Mouse (Mus musculus): ENCODE measurements around the gene Hectd1.

Gene Hectd1

DNA sequence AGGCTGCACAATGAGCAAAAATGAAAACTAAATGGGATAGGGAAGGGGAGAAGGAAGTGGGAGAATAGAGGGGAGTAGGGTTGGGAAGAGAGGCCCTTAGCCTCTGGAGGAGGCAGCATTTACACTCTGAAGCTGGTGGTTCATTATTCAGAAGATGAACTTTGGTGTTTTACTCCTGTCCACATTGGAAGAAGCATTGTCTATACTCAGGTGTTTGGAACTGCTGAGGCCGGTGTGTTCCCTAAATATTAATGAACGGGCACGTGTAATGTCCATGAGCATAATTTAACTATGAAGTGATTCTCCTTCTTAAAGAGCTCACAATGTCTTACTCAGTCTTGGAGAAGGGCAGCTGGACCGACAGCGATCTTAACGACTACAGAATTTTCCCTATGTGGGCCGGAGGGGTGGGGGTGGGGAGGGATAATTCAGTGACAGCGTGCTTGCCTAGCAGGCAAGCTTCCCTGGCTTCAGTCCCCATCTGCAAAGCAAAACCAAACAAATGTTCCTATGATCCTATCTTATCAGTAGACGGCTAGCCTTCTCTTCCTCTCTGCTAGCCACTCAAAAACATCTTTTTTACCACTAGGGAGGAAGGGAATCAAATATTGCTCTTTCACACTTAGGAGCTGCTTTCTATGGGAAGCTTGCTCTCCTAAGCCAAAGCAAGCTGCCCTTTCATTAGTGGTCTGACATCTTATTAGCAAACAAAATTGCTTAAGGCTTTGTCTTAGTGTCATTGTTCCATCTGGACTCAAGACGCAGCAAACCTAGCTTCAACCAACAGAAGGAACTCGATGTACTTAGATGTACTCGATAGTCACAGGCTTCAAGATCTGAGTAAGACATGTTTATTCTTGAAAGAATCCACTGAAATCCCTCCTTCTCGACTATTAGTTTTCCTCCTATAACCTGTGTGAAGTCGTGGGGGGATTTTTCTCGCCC, 14.5 kb upstream of the Hectd1 start:
- peak; percentile 39 for DNase-seq (ENCODE audit: low spot score)

GRCm38 (mm10) chr12:51842081-51842864, 12.9 kb upstream of the Hectd1 start:
- DNase-seq (ENCODE audit: low spot score): no peak

DNA sequence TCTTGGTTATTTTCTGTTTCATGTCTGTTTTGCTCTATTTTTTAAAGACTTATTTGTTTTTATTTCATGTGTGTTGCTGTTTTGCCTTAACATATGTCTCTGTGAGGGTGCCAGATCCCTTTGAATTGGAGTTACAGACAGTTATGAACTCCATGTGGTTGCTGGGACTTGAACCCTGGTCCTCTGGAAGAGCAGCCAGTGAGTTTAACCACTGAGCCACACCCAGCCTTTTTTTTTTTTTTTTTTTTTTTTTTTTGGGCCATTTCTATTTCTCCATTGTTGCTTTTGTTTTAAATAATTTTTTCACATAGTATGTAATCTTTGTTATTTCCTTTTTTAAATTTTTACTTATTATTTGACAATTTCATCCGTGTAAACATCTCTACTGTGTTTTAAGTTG, 10.5 kb upstream of the Hectd1 start:
- DNase-seq (ENCODE audit: low spot score): no peak

GRCm38 (mm10) chr12:51835219-51835618, 5.9 kb upstream of the Hectd1 start:
- no peak for DNase-seq (ENCODE audit: low spot score)

GRCm38 (mm10) chr12:51831931-51832330, 2.6 kb upstream of the Hectd1 start:
- DNase-seq (ENCODE audit: low spot score): no peak

DNA sequence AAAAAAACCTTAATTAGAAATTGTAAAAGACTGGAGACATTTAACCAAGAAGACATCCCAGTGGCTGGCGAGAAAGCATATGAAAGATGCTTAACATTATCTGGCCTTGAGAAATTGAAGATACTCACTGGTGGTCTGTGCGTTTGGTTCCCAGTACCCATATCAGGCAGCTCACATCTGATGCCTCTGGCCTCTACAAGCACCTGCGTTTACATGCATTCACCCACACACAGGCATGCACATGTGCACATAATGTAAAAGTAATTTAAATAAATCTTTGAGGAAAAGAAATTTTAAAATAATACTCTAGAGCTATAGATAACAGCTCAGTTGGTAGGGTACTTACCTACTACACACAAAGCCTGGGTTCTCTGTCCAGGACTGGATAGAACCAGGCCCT, 2.0 kb upstream of the Hectd1 start:
- DNase-seq (ENCODE audit: low spot score): no peak

DNA sequence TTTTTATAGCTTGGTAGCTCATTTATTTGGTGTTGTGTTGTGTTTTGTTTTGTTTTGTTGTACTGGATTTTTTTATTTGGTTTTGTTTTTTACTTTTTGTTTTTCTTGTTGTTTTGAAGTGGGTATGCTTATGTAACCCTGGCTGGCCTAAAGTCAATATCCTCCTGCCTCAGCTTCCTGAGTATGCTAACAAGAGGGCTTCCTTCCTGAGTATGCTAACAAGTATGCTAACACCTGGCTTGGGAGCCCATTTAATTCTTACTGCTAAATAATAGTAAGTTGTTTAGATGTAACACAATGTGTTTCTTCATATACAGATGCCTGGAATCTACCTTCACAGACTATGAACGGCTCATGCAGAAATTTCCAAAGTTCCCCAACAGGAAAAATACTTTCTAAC, 1.3 kb upstream of the Hectd1 start:
- no peak for DNase-seq (ENCODE audit: low spot score)

GRCm38 (mm10) chr12:51830077-51830402, 704 bp upstream of the Hectd1 start:
- DNase-seq (ENCODE audit: low spot score): no peak

GRCm38 (mm10) chr12:51828716-51829289, 533 bp downstream of the Hectd1 start:
- DNase-seq (ENCODE audit: low spot score): peak; percentile 56

DNA sequence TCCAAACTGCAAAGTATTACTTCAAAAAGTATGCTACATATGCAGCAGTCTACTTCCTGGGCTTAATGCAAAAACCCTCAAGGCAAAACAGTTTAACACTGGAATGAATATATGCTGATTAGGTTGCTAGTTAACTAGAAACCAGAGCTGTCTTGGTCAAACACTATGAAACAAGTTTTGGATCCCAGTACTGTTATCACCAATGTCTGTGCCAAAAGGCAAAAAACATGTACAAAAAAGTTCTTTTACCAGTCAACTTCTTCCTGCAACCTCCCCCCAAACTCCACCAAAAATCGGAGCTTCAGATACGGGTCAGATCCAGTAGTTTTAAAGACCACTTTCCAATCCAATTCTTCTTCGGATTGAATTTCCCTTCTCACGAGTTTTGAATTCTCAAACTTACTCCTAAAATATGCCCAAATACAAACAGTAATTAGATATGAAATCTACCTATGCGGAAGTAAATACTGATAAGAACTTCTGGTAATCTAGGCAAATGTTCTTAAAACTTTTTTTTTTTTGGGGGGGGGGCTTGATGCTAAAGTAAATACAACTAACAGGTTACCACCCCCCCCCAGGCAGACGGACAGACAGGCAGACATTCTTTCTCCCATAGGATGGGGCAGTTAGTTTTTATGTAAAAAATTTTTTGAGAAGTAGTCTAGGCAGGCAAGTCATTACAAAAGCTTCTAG, 1.2 kb downstream of the Hectd1 start:
- no peak for DNase-seq (ENCODE audit: low spot score)

DNA sequence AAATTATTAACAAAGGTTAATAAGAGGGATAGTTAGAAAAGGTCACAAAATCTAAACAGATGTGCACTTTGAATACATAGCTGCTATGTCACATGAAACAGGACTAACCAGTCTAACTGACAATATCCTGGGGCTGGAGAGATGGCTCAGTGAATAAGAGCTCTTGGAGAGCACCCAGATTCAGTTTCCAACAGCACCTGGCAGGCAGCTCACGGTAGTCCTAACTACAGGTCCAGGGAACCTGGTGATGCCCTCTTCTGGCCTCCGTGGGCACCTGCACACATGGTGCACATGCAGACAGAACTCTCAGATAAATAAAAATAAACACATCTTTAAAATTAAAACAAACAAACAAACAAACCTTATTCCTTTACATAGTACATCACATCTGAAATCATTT, 4.0 kb downstream of the Hectd1 start:
- no peak for DNase-seq (ENCODE audit: low spot score)

GRCm38 (mm10) chr12:51823311-51823710, 6.0 kb downstream of the Hectd1 start:
- no peak for DNase-seq (ENCODE audit: low spot score)

GRCm38 (mm10) chr12:51822861-51823260, 6.5 kb downstream of the Hectd1 start:
- DNase-seq (ENCODE audit: low spot score): no peak

DNA sequence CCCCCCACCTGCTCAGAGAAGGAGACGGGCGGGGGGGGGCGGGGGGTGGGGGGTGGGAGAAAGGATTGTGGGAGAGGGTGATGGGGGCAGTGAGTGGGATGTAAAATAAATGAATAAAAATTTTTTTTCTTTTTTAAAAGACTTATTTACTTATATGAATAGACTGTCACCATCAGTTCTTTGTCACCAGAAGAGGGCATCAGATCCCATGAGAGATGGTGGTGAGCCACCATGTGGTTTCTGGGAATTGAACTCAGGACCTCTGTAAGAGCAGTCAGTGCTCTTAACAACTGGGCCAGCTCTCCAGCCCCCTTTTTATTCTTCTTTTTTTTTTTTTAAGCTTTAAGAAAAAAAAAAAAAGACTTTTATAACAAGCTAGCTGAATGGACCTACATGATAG, 7.1 kb downstream of the Hectd1 start:
- DNase-seq (ENCODE audit: low spot score): no peak

- DNase-seq (ENCODE audit: low spot score): peak; percentile 29
These were observed 8.1 kb downstream of the Hectd1 start for GRCm38 (mm10) chr12:51821256-51821655.

DNA sequence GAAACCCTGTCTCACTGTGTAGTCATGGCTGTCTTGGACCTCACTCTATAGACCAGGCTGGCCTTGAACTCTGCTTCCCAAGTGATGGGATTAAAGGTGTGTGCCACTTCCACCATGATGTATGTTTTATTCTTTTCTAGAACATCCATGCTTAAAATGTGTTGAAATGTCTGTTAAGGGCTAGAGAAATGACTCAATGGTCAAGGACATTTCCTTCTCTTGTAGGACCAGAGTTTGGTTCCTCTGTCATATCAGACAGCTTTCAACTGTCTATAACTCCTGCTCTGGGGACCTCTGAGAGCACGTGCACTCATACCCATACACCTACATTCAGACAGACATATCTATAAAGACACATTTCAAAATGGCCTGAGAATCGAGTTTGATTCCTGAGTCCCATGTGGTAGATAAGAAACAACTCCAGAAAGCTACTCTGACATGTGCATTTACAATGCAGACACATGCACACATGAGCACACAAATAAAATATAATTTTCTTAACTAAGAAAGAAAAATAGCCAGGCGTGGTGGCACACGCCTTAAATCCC, 9.3 kb downstream of the Hectd1 start:
- no peak for DNase-seq (ENCODE audit: low spot score)

DNA sequence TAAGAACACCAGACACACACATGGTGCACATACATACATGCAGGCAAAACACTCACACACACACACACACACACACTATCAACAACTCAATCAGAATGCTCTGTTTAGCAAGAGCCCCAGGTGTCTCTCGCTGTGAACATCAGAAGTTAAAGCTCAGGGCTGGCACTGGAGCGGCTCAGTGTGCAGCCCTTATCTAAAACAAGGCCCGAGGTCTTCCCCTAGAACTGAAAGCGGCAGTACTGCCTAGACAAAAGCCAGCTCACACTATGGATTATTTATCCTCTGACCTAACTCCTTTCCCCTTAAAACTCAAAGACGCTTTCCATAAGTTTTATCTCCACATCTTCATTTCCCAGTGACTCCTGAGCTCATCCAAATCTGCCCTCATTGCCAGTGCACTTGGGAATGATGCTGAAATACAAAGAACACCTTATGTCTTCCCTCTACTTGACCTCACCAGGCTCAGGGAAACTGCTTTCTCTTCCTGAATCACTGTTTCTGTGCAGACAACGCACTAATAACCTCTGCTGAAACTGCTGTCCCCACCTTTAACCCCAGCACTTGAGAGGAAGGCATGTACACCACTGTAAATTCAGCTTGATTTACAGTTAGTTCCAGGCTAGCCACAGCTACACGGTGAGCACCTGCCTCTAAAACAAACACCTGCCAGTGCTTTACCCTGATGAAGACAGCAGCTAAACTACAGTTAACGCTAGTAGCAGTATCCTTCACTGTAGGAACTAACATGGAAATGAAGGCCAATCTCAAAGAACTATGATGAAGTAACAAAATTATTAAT, 11.3 kb downstream of the Hectd1 start:
- DNase-seq (ENCODE audit: low spot score): no peak

GRCm38 (mm10) chr12:51811388-51812140, 17.8 kb downstream of the Hectd1 start:
- no peak for DNase-seq (ENCODE audit: low spot score)

GRCm38 (mm10) chr12:51810564-51810963, 18.8 kb downstream of the Hectd1 start:
- no peak for DNase-seq (ENCODE audit: low spot score)

GRCm38 (mm10) chr12:51784842-51785241, 44.5 kb downstream of the Hectd1 start:
- peak; percentile 8 for DNase-seq (ENCODE audit: low spot score)
